Mouse (Mus musculus) kidney, postnatal 4 days (tissue): ENCODE data around the gene Lep.

Source experiments
- DNase-seq, 2 experiments: peaks; one replicate each; pipeline ENCODE4 v3.0.0; 2021; ENCODE audit warnings: mixed read lengths in 2 of 2

Gene Lep

DNA sequence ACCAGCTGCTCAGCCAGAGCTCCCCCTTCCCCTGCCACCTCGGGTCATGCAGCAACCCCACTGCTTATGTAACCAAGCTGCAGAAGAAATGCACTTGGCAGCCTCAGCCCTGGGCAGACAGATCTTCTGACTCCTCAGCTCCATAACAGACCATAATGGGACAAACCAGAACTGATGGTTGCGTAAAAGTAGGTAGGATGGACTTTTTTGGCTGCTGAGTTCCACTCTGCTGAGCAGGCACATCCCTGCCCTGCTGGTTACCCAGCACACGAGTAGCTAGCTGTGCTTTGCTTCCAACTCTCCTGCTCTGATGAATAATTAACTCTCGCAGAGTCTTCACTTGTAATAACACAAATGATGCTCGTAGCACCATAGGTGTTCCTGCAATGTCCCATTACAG lies 10.1 kb upstream of the Lep start:
- DNase-seq: peak in 1 of 2 experiments; percentile 10

DNA sequence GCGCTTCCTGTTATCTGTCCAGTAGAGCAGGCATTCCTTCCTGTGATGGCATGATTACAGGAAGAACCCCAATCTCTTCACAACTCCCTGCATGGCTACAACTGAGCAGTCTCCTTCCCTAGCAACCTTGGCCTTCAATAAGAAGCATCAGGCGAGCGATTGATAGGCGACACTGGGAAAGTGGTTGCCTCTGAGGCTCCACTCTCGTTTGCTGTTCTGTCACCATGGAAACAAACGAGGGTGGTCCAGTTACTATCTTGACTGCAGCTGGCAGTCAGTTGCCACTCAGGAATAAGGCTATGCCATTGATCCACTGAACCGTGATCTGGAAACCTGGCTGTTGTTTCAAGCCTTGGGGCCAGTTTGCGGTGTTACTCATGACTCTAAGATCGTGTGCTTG lies 7.8 kb upstream of the Lep start:
- peak in 1 of 2 experiments; percentile 17 for DNase-seq

DNA sequence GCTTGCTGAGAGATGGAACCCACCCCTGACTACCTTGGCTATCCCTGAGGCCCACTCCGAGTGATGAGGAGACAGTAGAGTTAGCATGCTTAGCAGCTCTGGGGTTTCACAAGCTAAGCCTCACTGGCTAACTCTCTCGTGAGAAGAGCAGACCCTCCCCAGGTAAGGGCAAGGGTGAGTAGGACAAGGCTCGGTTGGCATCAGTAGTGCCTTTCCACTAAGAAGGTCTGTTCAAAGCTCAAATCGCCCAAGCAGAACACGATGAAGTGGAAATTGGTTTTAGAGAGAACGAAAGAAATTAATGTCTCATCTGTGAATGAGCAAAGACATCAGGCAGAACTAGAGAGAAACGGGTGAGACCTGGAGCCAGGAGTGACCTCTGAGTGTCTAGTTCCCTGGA lies 6.8 kb upstream of the Lep start:
- DNase-seq: no peak

DNA sequence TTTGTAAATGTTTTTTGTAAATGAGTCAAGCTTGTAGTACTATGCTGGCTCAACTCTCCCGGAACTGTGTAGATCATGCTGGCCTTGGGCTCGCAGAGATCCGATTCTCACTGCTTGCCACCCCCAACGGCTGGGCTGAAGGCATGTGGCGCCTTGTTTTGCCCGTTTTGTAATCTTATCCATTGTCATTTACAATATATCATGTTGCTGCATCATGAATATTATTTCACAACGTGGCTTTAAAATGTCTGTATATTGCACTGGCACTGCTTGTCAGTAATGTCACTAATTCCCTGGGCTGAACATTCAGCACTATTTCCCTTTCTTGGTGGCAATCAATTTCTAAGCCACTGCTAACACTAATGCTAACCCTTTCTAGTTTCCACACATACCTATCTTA lies 3.6 kb upstream of the Lep start:
- no peak for DNase-seq

DNA sequence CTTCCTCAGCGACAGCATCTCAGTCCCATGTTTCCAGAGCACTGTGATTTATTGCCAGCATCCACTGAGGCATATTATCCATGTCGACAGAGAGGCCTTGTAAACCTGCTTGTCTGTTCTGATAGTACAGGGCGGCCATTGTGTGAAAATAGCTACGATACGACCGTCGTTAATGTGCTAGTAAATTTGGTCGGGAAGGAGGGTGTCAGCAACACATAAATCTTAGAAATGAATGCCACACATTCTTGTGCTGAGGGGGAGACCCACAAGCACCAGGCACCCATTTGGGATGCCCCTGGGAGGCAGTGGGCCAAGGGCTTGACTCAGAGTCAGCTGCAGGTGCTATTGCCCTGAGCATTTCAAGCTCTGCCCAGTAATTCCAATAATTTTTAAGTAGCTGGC lies 6.4 kb downstream of the Lep start:
- DNase-seq: peak; percentile 17 to 32

DNA sequence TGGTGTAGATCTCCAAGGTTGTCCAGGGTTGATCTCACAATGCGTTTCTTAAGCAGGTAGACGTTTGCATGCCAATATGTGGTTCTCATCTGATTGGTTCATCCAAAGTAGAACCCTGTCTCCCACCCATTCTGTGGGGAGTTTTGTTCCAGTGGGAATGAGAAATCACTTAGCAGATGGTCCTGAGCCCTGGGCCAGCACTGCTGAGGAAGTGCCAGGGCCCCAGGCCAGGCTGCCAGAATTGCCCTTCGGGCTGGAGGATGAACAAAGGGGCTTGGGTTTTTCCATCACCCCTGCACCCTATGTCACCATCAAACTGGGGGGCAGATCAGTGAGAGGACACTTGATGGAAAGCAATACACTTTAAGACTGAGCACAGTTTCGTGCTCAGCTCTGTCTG lies 12.2 kb downstream of the Lep start:
- no peak for DNase-seq

DNA sequence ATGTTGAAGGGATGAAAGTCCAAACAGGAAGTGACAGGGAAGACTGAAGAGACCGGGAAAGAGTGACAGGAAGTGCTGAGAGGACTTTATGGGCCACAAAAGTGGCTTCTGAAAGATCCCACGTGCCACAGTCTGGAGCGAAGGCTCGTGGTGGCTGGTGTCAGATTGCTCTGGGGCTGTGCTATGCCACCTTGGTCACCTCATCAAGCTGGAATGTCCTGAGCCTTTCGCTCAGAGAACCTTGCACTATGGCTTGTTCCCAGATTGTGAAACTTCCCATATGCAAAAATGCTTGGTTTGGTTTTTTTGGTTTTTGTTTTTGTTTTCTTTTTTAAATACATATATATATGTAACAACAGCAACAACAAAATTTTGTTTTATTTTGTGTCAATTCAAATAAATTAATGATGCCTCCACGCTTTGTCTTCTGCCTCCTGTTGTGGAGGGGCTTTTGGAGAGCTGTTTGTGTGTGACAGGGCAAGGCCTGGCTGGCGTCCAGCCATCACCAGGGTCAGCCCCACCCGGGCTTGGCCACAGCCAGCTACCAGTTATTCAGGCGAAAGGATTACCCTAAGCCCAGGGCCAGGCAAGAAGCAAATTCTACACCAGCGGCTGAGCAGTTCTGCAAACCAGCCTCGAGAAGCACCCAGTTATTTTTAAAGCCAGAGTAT lies 13.6 kb downstream of the Lep start:
- DNase-seq: no peak

DNA sequence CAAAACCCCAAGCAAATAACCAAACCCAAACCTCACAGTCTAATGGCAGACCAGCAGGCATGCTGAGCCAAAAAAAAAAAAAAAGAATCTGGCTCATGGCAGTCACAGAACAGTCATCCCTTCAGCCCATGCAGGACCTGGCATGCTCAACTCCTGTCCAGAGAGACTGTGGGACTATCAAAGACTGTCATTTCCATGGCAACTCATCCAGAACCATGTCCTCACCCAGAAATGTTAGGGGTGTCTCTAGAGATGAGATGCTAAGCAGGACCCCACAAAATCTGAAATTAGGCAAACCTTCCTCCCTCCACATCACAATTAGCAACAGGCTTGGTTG lies 14.1 kb downstream of the Lep start:
- DNase-seq: no peak

DNA sequence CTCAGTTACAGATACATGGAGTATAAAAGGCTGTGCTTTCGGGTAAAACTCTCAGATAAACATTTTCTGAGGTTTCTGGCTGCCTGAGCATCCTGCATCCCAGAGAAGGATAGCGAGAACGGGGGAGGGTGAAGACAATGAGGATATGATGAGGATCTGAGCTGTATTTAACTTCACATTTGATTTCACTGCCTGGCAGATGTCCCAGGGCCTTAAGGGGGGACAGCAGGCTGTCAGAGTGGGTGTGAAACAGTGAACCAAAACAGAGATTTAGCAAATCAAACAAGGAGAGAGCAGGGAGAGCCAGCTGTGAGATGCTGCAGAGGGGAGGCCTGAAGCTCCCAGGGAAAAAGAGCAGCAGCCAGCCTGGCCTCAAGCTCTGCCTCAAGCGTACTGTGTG lies 19.3 kb downstream of the Lep start:
- peak in 1 of 2 experiments; percentile 24 for DNase-seq

DNA sequence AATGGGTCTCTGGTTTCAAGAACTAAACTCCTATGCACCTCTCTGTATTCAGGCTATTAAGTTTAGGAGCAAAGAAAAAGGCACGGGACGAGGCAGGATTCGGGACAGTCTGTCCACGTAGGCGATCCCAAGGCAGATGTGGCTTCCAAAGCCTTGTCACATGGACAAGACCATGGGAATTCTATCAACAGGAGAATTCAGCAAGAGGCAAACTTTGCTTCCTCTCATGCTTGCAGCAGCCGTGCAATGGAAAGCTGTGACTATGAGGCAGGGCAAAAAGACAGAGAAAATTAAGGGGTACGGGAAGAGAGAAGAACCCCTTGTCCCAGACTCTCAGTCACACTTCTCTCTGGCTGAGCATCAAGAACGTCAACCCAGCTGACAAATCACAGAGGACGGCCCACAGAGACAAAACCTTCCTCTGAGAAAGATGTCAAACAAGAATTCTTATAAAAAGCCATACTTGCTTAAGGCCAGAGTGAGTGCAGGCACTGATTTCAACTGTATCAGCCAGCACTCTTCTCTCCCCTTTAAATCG lies 21.9 kb downstream of the Lep start:
- no peak for DNase-seq

DNA sequence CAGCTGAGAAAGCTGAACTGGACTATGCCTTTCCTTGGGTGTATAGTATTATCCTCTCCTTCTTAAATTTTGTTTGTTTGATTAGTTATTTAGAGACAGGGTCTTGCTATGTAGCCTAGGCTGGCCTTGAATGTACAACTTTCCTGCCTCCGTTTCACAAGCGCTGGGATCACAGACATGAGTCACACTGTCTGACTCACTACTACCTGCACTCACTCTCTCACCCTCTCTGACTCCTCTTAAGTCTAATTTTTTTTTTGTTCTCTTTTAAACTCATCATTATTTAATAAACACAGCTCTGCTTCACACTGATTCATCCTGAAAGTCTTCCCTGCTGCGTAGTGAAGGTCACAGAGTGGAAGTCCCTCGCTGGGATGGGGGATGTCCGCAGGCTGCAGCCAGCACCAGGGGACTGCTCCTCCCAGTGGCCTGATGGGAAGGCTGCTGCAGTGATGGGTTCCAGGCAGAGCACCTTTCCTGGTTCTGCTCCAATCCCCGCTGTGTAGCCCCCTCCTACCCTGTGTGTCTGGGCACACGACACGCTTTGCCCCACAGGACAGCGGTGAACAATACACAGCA lies 22.8 kb downstream of the Lep start:
- no peak for DNase-seq

DNA sequence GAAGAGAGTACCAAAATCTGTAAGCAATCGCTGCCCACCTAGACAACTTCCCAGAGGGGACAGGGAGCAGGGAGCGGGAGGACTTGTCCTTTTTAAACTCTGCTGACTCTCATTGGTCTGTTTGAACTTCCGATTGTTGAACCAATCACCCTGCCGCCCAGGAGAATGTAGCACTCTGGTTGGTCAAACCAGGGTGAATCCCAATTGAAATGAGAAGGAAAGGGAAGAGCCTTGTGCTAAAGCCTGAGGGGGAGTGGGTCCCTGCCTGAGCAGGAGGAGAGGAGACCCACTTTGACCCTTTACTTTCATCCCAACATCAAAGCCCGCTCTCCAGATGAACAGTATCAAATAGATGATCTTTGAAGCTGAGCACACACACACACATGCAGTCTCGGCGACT lies 24.4 kb downstream of the Lep start:
- DNase-seq: no peak

DNA sequence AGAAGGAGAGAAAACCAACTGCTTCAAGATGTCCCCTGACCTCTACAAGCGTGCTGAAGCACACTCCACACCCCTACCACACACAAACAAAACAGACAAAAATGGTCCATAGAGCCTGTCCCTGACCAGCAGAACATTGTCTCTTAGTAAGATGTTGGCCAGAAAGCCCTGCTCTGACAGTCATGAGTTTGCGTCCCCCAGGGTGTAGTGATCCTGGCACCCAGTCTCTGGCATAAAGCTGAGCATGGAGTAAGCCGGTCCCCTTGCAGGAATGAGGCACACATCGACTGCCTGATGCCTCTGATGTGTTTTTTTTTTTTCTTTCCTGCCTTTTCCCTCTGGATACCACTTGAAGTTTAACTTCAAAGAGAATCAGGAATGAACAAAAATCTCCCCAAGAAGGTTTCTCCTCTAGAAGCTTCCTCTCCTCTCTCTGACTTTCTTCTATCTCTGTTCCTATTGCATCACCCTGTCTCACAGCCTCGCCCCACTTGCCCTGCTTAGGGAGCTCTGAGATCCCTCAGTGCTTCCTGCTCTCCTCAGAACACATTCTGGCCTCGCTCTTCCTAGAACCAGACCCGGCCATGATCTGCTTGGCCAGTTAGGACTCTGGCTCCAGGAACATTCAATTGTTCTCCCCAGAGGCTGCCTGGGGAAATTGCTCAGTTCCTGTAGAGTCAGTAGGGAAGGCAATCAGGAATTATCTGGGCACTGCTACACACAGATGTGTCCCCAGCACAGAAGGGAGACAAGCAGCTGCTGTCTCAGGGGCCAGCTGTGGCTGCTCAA lies 28.1 kb downstream of the Lep start:
- DNase-seq: peak; percentile 37 to 46

DNA sequence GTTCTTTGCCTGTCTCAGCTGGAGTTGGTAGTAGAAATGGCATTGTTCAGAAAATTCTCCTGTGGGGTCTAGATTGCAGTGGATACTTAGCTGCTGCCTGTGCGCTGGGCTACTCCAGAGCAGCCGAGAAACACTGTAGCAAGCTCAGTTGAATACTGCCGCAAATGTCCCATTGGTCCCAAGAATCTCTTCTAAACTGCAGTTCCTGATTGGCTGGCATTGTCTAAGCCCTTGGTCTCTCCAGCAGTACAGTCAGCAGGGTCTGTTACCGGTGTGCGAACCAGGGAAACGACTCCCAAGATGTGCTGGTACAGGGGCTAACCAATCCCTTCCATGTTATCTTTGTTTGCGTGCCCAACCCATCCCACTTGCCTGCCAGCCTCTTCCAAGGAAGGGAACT lies 32.2 kb downstream of the Lep start:
- DNase-seq: no peak

DNA sequence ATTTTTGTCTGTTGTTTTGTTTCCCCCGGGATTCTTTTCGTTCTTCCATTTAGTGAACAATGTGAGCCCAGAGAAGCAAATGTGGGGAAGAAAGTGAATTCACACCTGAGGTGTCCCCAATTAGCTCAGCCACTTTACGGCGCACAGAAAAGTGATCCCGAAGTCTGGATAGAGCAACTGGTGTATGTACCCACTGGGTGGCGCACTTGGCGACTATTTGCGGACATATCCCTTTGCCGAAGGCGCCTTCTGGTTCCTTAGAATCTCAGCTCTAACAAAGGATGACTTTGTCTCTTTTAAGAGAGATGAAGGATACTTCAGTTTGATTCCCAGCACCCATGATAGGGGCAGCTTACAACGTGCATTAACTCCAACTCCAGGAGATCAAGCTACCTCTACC lies 32.9 kb downstream of the Lep start:
- peak; percentile 18 to 41 for DNase-seq

DNA sequence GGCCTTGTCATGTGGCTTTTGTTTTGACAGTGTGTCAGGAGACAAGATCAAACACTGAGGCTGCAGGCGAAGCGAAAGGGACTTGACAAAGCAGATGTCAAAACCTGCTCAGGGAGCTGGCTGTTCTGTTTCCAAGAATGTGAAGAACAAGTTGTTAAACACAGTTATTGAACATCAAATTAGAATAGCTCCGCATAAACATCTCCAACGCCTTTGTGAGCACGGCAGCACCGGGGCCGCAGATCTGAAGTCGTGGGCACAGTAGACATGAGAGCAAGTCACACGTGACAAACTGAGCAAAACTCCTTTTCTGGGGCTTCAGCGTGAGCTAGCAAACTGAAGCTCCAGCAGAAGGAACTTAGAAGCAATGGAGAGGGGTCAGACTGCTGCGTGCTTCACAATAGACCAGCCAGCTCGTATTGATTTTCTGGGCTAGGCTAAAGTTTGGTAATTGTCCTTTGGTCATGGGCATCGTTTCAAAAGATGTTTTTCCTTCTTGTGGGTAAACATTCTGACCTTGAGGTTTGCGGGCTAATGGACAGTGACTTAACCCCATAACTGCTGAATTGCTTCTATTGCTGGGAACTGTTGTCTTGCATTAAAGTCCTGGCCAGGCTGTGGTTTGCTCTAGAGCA lies 39.6 kb downstream of the Lep start:
- DNase-seq: no peak

DNA sequence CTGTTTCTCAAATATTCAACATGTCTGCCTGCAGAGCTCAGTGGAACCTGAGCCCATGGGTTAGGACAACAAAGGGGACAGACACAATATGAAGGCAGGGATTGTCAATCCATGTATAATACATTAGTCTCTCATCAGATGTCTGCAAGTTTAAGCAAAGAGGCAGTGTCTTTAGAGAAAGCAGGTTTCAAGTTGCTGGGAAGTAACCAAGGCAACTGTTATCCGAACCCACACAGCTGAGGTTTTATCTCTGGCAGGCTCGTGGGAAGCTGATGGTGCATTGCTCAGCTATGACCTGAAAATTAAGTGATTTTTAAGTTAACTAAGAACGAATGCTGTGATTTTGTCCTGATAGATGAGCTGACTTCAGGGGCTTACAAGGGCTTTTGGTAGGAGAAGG lies 40.4 kb downstream of the Lep start:
- DNase-seq: no peak

DNA sequence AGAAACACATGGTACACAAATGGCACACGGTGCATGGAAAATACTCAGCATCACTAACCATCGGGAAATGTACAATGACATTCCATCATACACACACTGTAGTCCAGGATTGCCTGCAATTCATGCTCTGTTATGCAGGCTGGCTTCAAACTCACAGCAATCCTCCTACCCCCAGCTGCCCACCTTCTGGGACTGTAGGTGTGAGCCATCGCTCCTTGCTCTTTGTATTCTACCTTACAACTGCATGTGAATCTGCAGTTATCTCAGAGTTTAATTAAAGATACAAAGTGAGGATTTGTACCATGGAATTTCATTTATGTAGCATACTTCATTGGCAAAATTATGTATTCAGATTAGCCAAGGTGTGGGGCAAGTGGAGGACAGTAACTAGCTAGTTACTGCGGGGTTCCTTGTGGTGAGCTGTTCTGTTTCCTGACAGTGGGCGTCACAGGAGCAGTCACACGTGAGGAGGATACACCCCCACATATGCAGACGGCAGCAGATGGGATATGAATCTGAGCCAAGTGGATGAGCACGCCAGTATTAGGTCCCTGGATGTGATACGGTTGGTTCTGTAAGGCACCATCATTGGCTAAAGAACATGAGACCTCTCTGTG lies 41.3 kb downstream of the Lep start:
- DNase-seq: no peak

DNA sequence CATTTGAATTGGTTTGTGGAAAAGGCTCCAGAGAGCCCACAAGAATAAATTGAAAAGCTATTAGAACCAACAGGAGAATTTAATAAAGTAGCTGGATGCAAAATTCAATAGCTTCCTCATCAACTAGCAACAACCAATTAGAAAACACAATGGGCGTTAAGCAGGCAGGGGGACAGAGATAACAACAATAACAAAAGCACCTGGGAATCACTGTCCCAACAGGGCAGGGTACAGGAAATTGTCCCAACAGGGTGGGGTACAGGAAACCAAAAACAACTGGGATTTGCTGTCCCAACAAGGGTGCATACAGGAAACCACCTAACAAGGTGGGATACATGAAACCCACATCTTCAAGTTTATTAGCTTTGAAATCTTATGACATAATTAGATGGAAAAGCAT lies 48.4 kb downstream of the Lep start:
- DNase-seq: no peak

DNA sequence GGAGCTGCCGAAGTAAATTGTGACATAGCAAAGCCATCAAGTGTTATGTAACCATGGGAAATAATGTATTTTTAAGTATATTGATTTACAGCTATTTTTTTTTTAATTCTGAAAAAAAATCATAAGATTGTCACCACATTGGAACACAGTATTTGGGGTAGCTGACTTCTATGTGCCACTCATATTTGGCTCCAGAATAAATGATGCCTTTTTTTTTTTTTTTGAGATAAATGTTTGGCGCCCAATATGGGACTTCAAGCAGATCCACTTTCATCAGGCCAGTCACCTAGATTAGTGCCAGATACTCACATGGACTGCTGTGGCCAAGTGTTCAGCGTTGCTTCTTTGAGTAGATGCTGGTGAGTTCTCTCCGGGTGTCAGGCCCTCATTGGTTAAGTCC lies 51.5 kb downstream of the Lep start:
- no peak for DNase-seq

DNA sequence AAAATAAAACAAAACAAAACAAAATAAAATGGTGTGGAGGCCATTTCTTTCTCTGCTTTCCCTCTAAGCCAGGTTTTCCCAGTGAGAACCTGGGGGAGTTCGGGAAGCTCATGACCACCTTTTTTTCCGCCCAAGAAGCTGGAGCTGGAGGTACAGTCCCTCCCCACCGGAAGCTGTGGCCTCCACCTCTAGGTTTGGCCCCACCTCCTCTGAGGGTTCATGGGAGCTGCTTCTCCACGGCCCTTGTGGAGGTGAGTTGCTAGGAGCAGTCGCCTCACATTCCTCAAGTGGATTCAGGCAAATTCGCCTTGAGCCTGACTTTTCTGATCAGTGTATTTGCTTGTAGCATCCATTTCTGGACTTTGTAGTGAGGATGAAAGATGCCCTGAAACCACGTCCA lies 55.7 kb downstream of the Lep start:
- DNase-seq: no peak

DNA sequence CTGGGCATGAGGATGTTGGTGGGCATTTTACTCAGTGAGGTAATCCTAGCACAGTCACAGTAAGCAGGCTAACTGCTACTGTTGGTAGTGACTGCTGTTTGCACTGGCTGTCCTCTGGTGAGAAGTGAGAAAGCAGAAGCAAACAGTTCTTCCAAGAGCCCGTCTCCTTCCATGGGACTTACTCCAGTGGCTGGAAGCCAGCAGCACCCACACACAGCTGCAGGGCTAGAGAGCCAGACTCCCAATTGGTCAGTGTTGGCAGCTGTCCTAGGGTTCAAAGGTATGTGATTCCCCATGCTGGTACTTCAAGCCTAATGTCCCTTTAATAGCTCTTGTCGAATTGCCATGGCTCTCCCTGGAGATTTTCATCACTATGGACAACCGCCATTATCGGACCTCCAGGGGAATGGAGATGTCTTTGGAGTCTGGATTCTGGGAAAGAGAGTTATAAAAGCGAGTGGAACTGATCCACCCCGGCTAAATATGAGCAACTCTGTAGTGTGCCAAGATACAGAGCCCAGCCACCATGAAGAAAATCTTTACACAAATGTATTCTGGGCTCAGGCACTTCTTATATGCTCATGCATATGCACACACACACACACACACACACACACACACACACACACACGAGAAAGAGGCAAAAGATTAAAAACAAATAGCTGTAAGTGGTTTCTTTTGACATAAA lies 57.5 kb downstream of the Lep start:
- DNase-seq: peak; percentile 37 to 64

DNA sequence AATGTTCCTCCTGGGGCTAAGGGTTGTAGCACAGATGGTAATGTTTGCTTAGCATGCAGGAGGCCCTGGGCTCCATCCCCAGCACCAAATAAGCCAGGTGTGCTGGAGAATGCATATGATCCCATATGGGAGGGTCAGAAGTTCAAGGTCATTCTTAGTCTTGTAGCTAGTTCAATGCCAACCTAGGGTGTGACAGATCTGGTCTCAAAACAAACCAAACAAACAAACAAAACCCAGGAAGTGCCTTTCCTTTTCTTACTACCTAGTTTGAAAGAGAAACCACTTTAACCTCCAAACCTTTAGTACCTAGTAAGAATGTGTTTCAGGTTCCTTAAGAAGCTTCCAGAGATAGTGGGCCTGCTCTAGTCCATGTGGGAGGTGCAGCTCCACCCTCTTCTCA lies 58.2 kb downstream of the Lep start:
- no peak for DNase-seq
